Mouse (Mus musculus) adrenal gland (tissue): Measurements from ENCODE around the gene H2-Aa.

Source experiments
- intact Hi-C: fragments of 180-260 bp; cut with DNase I; formaldehyde crosslinking; loops from one replicate; pipeline ENCODE4 v1.15.1; 2025

The H2-Aa gene

DNA sequence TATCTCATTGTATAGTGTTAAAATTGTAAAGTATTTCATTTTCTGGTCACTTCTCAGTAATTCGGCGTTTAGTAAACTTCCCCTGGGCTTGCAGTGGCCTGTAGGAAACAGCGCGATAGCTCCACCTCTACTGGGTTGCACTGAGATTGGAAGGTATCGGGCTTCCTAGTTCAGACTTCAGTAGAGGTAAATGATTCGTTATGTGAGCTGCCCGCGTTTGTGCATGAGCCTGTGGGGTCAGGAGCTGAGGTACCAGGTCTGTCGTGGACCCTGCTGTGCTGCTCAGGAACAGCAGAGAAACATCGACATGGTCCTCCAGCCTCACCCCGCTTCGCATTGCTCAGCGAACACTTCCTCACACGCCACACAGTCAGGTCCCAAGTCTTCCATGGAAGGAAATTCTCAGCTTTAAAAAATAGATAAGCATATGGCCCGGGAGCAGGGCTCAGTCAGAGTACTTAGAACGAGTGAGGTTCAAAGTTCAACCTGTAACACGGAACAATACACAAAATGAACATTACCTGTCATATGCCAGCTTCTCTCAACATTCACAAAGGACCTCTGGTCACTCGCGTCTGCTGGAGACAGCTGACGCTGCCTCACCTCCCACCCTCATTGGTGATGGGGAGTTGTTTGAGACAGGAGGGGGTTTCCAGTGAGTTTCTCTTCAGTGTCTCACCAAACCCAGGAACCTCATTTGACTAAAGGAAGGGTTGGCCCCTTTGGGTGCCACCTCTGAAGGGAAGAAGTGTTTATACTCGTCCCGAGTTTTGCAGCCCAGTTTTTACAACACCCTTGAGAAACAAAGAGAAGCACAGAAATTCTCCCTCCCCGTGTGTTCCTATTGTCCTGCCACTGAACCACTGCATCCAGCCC is 13.3 kb upstream of the H2-Aa start:
- intact Hi-C loops = no loop called here

DNA sequence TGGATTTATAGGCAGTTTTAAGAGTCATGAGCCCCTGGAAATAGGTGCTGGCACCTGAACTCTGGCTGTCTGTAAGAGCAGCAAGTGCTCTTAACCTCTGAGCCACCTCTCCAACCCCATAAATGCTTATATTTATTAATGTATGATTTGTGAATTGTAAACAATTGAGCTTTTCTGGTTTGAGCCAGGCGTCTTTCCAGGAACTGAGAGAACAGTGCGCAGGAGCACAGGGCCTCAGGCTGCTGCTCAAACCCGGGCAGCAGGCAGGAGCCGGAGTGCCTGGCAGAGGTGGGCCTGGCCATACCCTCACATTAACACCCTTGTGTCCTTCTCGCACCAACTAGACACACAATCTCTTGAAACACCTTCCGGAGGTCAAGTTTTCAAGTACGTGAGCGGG is 12.4 kb upstream of the H2-Aa start:
- intact Hi-C loops = no loop called here

DNA sequence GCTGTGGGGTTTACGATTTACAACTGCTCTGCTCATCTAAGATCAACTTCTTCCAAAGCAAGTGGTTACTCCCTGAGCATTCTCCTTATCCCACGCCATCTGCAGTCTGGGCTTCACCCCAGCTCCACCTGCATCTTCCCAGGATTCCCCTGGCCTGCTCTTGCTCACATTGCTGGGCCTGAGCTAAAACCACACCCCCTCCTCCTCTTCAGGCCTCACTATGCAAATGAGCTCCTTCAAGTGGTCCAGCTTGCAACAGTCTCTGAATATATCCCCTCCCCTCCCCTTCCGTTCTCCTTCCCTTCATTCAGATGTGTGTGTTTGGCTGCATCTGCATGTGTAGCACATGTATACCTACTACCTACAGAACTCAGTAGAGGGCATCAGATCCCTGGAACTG is 11.7 kb upstream of the H2-Aa start:
- intact Hi-C loops = no loop called here

DNA sequence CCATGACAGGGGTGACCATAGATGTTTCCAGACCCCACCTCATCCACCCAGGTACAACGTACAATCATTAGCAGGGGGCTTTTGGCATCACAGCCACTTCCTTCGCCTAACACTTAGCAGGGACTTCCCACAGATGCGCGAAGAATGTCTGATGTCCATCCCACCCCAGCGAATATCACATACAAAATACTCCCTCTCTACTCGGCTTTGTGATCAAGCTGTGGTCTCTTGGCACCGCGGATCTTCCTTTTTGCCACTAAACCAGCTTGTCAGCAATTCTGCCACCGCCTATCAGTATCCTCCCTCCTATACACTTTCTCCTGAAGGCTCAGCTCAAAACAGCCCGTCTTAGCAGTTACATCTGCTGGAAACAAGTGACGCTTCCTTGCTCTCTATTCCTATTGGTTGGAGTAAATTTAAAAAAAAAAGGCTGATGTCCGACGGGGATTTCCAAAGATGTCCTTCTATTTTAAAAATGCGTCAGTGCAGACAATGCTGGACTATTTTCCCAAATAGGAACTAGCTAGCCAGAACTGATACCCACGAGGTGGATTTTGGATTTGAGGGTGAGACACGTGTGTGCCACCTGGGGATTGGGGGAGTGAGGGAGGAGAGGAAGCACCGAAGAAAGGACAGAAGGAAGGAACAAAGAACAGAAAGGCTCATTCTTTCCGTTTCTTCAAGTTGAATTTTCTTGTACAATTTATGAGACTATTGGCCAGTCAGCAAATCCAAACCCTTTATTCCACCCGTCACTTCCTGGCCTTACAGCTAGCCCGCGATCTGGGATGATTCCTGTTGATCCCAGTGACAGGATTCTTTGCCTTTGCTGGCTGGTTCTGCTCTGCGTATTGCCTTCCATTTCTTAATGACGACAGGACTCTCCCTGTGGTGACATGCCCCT is 8.5 kb upstream of the H2-Aa start:
- intact Hi-C loops = no loop called here

DNA sequence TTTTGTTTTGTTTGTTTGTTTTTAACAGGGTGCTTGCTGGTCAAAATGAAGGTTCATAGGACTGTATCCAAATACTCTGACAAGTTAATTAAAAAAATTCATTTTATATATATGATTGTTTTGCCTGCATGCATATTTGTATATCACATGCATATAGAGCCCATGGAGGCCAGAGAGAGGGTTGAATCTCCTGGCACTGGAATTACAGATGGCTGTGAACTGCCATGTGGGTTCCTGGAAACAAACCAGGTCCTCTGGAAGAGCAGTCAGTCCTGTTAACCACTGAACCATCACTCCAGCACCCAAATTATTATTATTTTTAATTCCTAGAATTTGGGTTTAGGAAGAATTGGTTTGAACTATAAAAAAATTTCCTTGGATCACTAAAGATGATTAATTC is 7.7 kb upstream of the H2-Aa start:
- intact Hi-C loops = no loop called here

DNA sequence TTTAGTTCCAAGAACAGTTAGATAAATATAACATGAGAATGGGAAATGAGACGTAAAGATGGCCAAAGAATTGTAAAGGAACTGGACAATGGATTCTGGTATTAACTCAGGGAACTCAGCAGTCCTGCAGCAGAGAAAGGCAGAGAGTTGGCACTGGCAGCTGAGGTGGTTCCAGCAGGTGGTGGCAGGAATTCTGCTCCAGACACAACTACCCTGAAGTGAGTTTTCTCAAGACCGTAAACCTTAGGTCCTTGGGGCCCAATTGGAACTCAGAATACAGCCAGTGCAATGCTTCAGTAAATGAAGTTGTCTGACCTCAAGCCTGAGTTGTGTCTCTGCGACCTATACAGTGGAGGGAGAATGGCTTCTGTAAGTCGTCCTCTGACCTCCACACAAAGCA is 6.6 kb upstream of the H2-Aa start:
- intact Hi-C loops = no loop called here

DNA sequence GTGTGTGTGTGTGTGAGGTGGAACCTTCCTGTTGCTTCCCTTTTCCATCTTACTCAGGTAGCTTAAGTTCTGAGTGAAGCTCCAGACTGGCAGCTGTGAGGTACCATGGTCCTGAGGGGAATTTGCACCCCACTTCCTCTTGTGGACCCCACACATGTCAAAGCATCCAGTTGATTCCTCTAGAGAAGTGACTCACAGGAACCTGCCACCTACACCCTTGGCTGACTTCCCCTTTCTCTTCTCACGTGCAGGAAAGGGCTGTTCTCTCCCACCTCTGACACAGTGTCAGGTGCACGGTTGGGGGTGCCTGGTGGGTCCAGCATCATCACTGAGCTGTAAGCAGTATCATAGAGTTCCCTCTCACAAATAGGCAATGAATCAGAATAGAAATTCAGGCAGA is 5.9 kb upstream of the H2-Aa start:
- intact Hi-C loops = no loop called here

DNA sequence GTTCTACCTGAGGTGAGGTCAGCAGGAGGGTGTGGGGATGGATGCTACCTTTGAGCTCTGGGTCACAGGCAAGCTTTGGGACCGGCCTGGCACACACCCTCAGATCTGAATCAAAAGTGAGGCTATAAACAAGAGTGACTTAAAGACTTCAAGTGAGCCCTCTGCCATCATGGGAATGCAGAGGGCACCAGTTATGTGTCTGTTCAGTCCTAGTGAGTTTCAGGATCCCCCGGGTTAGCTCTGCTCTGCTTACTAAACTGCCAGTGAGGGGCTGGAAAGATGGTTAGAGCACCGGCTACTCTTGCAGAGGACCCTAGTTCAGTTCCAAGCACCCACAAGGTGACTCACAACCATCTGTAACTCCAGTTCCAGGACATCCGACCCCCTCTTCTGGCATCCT is 4.9 kb upstream of the H2-Aa start:
- intact Hi-C loops = no loop called here

DNA sequence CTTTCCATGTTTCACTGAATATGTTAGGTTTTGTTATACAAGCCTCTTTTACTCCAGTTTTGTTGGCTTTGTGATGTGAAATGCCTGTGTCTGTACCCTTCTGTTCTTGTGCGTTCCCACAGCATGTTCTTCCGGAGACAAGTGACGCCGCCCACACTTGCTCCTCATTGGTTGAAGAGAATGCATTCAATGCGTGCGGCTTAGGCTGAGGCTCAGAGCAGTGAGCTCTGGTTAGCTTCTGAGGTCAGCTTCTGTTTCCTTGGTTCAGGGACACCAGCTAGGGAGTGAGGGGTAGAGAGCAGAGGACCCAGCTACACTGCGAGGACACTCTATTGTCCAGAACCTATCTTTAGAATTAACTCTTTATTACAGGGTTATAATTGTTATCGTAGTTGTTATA is 4.0 kb upstream of the H2-Aa start:
- intact Hi-C loops = no loop called here

DNA sequence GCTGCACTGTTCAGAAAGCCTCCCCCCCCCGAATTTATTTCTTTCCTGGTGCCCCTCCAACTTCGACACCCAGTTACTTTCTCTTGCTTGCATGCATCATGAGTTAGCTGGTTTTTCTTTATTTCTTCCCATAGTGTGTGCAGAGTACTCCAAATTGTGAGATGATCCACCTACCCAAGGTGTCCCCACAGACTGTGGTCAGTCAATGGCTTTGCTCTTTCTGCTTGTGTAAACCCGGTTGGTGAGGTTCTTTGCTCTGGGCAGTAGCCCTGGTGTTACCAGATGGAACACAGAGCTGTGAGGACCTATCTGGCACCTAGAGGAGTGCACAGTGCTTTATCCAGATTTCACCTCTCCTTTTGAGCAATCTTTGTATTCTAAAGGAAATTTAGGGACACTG is 508 bp upstream of the H2-Aa start:
- intact Hi-C loops = no loop called here

DNA sequence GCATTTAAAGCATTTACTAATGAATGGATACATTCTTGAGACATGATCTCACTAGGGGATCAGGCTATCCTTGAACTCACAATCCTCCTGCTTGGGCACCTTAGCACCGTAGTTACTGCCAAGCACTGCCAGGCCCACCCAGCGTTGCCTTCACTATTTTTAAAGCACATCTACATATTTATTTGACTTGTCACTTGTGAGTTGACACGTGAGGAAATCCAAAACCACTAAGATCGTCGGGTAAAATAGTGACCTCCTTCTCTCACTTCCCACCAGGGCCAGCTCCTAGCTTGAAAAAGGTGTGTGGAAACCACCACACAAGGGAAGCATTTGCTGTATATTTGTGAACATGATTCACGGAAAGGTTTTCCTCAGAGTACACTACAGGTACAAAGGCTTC is 624 bp downstream of the H2-Aa start:
- intact Hi-C loops = no loop called here

DNA sequence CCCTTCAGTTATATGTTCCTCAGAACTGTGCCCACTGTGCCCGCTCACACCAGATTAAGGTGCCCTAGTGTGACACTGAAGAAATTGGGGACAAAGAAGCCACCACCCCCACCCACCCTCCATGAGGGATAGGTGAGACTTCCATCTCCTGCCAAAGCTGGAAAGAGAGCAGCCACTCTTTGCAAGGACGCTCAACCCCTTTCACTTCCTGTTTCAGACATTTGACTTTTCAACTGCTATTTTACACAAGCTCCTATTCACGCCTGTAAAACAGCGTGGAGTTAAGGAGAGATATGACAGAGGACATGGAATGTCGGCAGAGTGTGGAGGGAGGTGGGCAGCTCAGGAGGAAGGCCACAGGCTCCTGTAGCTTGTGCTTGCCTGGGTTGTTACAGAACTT is 1.1 kb downstream of the H2-Aa start:
- intact Hi-C loops = no loop called here

DNA sequence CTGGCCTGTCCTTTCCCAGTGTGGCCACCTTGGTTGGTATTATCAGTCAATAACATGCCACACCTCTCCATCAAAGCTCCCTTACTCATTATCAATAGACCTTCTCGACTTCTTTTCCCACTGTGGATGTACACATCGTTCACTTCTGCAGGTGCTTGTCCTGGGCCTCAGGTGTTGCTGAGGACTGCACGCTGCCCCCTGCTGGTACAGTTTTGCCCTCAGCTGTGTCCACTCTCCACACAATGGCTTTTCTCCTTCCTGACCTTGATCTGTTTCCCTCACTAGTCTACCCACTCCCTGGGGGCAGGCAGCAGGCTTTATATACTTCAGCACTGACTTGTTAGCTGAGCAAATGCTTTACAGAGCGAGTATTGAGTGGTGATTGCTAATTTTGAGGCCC is 1.8 kb downstream of the H2-Aa start:
- intact Hi-C loops = no loop called here

DNA sequence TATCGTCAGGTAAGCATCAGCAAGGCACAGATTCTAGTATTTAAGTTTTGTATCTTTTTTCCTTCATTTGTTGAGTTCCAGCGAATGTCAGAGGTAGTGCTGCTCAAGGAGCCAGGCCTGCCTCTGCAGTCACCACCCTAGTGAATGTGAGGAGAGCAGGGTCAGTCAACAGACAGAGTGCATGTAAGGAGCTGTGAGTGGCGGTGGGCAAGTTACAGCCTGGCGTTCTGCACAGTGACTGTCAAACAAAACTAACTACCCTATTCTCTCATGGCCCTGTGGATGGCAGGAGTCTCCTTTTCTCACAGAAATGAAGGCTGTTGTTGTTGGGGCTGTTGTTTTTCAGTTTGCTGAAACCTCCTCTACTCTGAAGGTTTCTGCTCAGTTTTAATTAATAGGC is 2.3 kb downstream of the H2-Aa start:
- intact Hi-C loops = no loop called here

DNA sequence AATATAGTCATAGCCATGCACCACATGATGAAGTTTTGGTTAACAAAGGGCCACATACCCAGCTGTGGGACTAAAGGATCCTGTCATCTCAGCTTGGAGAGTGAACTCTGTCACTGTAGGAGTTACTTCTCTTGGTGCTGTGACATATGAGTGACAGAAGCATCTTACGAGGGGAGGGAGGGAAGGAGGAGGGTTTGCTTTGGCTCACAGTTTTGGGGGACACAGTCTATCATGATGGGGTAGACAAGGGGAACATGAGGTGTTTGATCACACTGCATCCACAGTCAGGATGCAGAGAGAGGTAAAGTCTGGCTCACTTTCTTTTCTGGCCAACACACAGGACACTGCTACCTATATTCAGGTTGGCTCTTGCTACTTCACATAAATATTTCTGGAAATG is 5.8 kb downstream of the H2-Aa start:
- intact Hi-C loops = no loop called here

DNA sequence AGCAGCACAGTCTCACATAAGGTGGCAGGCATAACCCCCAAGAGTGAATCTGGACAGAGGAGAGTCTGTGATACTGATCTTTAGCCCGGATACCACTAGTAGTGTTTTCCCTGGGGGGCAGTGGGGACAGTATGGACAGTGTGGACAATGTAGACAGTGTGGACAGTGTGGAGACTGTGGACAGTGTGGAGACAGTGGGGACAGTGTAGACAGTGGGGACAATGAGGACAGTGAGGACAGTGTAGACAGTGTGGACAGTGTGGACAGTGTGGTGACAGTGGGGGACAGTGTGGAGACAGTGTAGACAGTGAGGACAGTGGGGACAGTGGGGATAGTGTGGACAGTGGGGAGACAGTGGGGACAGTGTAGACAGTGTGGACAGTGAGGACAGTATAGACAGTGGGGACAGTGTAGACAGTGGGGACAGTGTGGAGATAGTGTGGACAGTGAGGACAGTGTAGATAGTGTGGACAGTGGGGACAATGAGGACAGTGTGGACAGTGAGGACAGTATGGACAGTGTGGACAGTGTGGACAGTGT is 7.1 kb downstream of the H2-Aa start:
- intact Hi-C loops = no loop called here

DNA sequence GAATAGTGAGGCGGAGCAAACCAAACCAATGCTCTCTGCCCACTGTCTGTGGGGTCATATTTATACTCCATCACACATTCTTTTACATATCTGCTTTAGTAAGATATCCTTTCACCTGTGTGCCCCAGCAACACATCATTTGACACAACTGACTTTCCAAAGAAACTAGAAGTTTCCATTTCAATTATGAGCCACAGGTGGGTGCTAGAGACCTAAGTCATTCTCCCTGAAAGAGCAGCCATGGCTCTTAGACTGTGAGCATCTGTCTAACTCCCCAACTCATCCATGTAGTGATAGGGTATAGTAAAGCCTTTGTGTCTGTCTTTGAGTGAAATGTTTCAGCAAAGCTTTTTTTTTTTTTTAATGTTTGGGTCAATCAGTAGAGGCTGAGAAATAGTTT is 15.5 kb downstream of the H2-Aa start:
- intact Hi-C loops = no loop called here

DNA sequence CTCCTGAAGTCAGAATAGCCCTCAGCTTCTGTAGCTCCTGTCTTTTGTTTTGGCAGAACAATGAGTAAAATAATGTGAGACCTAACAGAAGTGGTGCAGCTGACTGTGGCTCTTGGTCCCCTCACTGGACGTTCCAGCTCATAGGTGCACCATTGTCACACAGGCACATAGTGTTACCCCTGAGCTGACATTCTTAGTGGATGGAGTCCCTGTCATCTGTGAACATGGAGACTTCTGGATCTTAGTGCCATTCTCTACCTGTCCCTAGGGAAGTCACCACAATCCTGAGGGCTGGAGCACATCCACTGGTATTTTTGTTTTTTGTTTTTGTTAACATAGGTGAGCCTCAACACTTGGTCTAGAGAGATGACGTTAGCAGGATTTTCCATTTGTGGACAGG is 16.7 kb downstream of the H2-Aa start:
- intact Hi-C loops = no loop called here

DNA sequence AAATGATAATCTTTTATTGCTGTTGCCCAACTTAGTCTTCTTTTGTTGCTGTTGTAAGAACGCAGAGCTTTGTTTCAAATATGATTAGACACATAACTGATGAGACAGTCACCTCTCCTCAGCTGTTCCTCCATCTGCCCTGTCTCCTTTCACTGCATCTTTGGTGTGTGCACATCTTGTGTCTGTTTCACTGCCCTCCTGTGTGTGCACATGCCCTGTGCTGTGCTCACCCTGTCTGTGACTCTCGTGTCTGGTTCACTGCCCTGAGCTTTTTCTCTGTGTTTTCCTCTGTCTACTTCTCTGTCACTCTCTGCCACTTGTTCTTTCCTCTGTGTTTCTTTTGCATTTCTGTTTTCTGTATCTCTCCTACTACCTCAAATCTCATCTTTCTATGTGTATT is 17.4 kb downstream of the H2-Aa start:
- intact Hi-C loops = no loop called here

DNA sequence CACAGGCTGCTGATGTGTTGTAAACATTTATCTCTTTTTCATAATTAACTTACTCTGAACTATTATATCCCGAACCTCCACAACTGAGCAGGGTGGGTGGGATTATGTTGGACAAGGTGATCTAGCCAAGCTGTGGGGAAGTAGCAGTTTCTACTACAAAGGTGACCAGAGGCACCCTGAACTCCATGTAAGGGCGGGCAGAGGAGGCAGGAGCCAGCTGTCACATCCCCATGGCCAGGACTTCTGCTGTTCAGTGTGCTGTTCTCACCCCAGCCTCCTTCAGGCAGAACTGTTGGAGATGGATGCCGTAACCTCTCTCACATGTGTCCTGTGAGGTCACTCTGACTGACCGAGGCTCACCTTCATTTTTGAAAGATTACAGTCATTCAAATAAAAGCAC is 17.8 kb downstream of the H2-Aa start:
- intact Hi-C loops = no loop called here

DNA sequence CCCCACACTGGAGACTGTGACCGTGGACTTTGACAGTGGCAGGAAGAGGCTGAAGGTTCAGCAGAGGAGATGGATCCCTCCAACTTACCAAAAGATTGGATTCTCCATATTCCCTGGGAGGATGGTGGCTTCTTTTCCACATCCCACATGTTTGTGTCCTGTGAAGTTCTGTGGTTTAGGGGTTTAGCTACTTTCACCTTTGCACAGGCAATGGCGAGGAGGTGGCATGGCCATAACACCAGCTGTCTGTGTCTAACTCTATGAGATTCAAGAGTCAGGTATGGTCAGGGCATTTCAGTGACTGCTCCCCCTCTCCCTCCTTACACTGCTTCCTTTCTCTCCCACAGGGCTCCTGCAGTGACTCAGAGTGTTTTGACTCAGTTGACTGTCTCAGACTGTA is 18.9 kb downstream of the H2-Aa start:
- intact Hi-C loops = no loop called here

DNA sequence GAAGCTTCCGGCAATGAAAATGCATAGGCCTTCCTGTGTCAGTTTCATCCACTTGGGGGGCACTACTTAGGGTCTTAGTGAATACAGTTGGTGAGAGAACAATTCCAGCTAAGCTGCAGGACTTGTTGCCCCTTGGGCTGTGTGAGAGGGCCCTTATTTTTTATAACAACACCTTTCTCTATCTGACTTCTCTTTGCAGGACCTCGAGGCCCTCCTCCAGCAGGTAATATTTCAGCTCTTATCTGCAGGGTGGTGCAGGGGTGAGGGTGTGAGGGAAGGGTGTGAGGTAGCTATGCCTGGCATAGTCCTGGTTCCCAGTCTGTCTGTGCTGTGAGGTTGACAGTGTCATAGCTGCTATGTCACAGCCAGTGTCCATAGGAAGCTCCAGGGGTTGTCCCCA is 19.4 kb downstream of the H2-Aa start:
- intact Hi-C loops = no loop called here
